Mouse (Mus musculus) heart, postnatal 4 days (tissue): ENCODE measurements around the gene Pcgf3. TPM values are rescaled to one million over a fixed set of nuclear protein-coding genes. Genes with fewer than 3 reads are reported as not detected.

Source experiments
- total RNA-seq, 2 experiments: library from RNA; stranded (reverse); gene quantifications; 2 replicates each; pipeline ENCODE4 v1.2.3; 2021

Pcgf3 gene
- total RNA-seq, 2 experiments from 2014 or later, result 61.1 to 64.9 TPM

Other genes starting within 250 kb of the Pcgf3 start
- 10 to 100 TPM; 25.4 to 26.5 TPM for gene Dr1, start 192.3 kb upstream of the Pcgf3 start, total RNA-seq
- gene Pigg, start 148.6 kb upstream of the Pcgf3 start, total RNA-seq, result 1 to 10 TPM; 4.6 to 4.8 TPM
- under 1 TPM in 1 of 2 experiments, not detected in 1; 0.32 TPM for gene Gm42517, start 93.3 kb upstream of the Pcgf3 start, total RNA-seq
- gene Pde6b, start 72.8 kb upstream of the Pcgf3 start, total RNA-seq, result not detected
- gene Atp5k, start 26.8 kb upstream of the Pcgf3 start, total RNA-seq, result 100 to 1,000 TPM; 674 to 726 TPM
- gene Mfsd7a, start 12.3 kb upstream of the Pcgf3 start, total RNA-seq, result under 1 TPM; 0.64 to 0.70 TPM
- gene Cplx1, start 88.8 kb downstream of the Pcgf3 start, total RNA-seq, result under 1 TPM; 0.59 to 0.60 TPM
- gene Gak, start 168.5 kb downstream of the Pcgf3 start, total RNA-seq, result 10 to 100 TPM; 36.7 to 36.9 TPM
- gene Tmem175, start 168.5 kb downstream of the Pcgf3 start, total RNA-seq, result 1 to 10 TPM; 8.3 to 9.4 TPM
- gene Idua, start 199.1 kb downstream of the Pcgf3 start, total RNA-seq, result 10 to 100 TPM; 12.9 to 15.3 TPM
- 10 to 100 TPM; 11.8 to 16.2 TPM for gene Dgkq, start 208.4 kb downstream of the Pcgf3 start, total RNA-seq
- gene Slc26a1, start 214.3 kb downstream of the Pcgf3 start, total RNA-seq, result under 1 TPM in 1 of 2 experiments, not detected in 1; 0.23 TPM
- gene Fgfrl1, start 231.2 kb downstream of the Pcgf3 start, total RNA-seq, result 10 to 100 TPM; 24.7 to 27.0 TPM